Mouse (Mus musculus): Measurements from ENCODE around the gene Ttll6.

The Ttll6 gene

DNA sequence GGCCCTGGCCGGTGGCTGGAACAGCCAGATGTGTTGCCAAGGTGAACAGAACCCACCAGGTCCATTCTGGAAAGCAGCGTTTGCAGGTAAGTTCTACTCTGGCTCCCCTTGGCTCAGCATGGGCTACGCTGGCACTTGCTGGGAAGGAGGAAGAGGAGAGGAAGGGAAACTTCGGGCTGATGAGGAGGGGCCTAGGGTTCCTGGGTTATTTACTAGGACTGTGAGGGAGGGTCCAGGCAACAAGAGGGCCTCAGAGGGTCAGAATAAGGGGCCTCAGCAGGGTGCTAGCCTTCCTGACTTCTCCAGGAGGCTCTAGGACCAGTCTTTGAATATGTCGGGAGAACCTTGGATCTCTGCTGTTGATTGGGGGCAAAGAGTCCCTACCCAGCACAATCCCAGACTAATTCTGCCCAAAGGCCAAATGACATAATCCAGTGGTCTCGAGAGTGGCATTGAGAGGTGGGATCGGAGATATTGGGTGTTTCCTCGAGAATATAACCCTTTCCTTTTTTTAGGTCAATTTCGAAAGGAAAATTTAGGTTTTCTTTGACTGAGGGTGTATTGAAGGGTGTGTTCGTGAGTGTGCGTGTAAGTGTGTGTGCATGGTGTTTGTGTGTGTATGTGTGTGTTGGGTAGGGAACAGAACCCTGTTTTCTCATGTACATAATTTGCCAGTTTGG lies 61.5 kb downstream of the Ttll6 start:
- no peak for DNase-seq (ENCODE audit: low spot score in 2 of 2)

DNA sequence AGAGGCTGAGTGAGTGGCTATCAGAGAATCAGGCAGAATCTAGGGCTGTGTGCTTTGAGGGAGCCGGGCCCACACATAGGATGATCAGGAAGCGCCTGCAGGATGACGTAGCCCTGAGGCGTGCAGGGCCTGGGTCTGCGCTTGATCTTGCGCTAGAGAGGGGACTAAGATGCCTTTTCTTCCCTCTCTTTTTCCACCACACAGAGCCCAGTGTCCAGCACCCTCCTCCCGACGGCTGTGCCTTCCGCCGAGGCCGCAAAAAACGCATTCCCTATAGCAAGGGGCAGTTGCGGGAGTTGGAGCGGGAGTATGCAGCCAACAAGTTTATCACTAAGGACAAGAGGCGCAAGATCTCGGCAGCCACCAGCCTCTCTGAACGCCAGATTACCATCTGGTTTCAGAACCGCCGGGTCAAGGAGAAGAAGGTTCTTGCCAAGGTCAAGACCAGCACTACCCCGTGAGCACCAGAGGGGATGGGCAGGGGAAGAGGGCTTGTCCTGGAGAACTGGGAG lies 62.2 kb downstream of the Ttll6 start:
- no peak for DNase-seq (ENCODE audit: low spot score in 2 of 2)

DNA sequence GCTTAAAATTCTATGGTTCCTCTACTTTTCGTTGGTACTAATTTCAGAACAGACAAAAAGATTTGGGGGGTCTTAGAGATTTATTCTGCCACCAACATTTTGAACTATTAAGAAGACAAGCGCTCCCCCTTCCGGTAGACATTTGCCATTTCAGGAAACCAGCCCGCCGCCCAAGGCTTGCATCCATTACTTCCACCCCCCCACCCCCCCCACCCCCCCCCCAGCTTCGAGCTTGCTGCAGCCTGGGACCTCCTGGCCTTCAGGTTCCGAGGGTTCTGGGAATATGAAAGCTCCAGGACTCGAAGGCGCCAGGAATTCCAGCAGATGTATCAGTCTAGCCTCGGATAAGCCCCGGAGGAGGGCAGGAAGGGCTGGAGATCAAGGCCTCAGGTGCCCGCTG lies 65.1 kb downstream of the Ttll6 start:
- DNase-seq (ENCODE audit: low spot score in 2 of 2), result no peak

DNA sequence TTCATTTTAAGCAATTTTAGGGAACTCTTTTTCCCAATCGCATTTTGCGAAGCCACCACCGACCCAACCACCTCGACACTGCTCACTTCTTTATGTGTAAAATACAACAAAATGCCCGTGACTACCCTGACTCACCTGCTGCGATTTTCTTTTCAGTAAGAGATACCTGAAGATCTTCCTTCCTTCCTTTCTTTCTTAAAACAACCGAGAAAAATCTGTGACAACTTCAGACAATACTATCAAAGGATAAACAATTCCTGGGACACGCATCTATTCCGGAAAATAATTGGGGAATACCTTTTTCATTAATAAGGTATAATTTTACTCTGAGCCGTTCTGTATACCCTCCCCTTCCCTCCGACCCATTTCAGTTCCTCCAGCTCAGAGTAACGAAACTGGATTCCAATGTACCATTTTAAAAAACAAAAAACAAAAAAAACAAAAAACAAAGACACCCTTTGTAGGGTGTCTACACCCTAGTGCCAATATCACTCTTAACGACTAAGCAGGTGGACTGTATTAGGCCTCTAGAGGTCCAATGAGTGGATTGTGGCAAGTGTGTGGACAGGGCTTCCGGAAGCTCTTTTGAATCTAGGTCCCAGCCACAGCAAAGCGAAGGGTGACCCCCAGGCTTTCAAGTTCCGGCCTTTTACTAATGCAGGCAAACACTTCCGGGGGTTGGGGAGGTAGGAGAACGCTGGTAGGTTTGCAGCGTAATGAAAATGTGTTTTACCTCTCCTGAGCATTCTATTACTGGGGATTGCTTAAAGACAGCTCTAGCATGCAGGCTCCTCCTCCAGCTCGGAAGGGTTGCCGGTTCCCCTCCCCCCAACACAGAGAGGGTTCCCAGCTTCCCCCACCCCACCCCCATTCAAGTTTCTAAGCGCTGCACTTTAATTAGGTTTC lies 65.8 kb downstream of the Ttll6 start:
- no peak for DNase-seq (ENCODE audit: low spot score in 2 of 2)

DNA sequence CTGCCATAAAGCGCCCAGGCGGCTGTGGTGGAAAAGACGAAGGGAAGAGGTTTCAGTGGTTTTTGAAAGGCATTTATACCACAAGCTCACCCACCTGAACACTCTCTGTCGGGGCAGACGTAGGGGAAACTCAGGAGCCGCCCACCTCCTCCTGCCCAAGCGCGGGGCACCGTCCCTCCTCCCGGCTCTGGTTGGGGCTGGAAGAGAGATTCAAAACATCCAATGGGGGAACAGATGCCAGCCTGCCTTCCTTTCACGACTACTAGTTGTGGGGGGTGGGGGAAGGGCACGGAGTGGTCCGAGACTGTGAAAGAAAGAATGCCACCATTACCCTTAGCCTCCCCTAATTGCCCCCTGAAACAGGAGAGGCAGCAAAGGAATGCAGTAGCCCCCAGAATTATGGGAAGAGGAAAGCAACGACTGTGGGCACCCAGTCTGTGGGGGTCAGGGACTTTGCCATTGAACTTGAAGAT lies 66.6 kb downstream of the Ttll6 start:
- no peak for DNase-seq (ENCODE audit: low spot score in 2 of 2)

DNA sequence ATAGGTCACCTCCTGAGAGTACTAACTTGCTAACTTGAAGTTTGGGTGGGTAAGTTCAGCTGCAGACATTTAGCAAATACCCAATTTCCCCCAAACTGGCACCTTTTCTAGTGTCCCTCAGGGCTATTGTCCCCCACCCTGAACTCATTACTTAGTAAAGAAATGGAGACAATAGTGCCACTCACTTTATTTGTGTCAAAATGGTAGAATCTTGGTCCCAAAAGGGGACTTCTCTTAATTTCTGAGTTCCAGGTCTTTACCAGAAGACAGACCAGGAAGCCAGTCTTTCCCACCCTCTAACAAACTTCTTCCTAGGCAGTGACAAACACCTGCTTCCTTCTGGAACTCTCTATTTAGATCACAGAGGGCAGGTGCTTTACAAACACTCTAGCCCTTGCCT lies 68.2 kb downstream of the Ttll6 start:
- no peak for DNase-seq (ENCODE audit: low spot score in 2 of 2)

DNA sequence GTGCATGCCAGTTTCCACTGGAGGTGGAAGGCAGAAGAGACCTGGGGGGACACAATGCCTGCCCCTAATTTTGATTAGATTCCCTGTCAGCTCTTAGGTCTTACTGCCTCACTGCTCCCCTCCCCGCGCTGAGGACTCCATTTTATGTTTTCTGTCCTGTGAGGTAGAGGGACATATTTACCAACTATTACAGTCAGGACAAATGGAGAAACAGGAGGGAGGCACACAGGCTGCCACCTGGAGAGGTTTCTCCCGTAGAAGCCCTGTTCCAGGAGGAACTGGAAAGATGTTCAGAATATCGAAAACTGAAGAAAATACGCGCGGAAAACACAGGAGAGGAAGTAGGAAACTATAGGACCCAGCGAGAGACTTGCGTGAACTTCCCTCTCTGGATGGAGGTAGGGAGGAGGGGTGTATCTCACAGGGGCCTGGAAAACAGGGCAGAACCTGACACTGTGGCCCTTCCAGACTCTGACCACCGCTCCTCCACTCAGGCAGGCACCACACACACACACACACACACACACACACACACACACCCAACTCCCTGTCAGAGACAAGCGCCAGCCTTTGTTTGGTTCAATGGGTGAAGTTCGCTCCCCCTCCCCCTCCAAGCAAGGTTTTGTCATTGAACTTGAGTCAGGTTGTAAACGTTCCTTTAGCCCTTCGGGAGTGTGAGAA lies 69.0 kb downstream of the Ttll6 start:
- DNase-seq (ENCODE audit: low spot score in 2 of 2), result no peak

DNA sequence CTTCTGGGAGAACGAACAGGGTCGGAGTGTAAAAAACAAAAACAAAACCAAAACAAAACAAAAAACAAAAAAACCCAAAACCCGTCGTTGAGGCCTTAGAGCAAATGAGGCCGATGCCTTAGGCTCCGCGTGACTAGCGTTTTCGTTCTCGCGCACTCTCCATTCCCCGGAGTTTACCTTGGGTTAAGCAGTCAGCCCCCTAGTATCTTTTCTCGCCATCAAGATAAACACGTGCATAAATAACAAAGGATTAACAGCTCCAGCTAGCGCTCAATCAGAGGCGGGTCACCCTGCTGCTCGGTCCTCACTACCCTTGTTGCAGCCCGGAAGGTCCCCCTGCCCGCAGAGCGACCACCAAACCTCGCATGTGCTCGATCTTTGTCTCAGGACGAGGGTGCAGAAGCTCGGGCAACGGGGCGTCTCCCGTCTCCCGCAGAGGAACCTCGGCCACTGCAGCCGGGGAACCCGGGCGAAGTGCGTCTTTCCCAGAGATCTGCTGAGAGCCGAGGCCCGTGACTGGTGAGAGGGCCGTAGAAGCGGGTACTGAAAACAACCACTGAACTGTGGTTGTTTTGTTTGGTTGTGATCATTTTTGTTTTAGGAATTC lies 69.7 kb downstream of the Ttll6 start:
- DNase-seq (ENCODE audit: low spot score in 2 of 2), result no peak

DNA sequence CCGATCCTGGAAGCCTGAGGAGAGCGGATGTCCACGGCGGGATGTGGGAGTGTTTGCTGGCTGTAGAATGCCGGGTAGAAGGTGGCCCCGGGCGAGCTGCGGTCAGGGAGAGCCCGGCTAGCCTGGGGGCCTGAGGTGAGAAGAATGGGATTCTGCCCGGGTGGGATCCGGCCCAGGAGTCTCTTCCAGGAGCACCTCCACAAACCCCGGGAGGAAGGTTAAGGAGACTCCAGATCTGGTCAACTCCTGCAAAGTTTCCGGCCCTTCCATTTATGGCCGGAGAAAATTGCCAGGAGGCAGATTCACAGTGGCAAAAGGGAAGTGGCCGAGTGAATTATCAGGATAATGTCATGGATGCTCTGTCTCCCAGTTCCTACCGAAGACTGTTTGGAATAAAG lies 70.2 kb downstream of the Ttll6 start:
- no peak for DNase-seq (ENCODE audit: low spot score in 2 of 2)

DNA sequence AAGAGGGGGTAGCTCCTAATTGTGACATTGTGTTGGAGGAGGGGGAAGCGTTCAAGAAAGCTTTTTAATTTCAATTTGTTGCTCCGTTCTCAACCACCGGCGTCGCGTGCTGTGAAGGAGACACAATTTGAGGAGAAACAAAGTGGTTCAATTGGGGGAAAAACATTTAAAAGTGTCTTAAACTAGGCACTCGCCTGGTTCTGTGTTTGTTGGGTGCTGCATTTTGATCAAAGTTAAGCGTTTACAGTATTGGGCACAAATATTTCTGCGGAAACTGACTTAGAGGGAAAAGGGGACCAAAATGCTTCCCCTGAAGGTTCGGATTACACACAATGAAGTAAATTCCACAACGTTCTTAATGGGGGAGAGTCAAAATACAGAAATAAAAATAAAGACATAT lies 70.8 kb downstream of the Ttll6 start:
- no peak for DNase-seq (ENCODE audit: low spot score in 2 of 2)

DNA sequence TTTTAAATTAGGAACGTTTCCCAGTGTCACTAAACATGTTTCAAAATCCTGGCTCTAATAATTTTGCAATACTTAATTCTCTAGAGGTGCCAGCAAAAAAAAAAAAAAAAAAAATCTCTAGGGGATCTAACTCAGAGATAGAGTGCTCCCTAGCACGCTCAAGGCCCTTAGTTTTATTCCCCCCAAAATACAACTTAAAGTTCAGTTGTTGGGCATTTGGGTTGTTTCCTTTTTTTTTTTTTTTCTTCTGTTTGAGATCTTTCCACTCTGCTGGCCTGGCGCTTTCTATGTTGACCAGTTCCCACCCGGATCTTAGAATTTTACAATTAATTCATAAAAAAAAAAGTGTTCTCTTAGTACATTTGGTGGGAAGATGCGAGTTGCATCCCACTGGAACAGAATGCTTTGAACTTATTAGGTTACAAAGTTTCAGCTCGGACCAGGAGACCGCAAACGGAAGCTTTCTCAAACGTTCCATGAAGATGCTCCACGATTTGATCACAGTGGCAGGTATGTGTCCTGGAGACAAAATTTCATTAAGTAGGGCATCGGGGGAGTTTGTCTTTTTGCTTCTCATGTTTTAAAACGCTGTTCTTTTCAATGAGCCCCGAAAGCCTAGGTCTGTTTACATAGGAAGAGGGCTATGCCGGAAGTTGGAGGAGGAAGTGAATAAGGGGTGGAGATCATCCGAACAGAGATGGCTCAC lies 72.0 kb downstream of the Ttll6 start:
- DNase-seq (ENCODE audit: low spot score in 2 of 2), result no peak
